Mouse (Mus musculus) heart, postnatal 10 days (tissue): ENCODE data around the gene Zbtb32. TPM values are rescaled to one million over a fixed set of nuclear protein-coding genes. Genes with fewer than 3 reads are reported as not detected.

ENCODE experiments used
- DNase-seq, 2 experiments: peaks; one replicate each; pipeline ENCODE4 v3.0.0; 2021
- intact Hi-C: fragments of 180-260 bp; cut with DNase I; formaldehyde crosslinking; loops from one replicate; pipeline ENCODE4 v1.15.1; 2025
- microRNA-seq, 2 experiments: library from miRNA; unstranded; fragments of <30 nt; microRNA quantifications; one replicate each; pipeline ENCODE4 v1.2.0; 2022
- total RNA-seq, 2 experiments: library from RNA; stranded (reverse); gene quantifications; 2 replicates each; pipeline ENCODE4 v1.2.3; 2021

The Zbtb32 gene
- total RNA-seq, 2 experiments from 2014 or later, result not detected

DNA sequence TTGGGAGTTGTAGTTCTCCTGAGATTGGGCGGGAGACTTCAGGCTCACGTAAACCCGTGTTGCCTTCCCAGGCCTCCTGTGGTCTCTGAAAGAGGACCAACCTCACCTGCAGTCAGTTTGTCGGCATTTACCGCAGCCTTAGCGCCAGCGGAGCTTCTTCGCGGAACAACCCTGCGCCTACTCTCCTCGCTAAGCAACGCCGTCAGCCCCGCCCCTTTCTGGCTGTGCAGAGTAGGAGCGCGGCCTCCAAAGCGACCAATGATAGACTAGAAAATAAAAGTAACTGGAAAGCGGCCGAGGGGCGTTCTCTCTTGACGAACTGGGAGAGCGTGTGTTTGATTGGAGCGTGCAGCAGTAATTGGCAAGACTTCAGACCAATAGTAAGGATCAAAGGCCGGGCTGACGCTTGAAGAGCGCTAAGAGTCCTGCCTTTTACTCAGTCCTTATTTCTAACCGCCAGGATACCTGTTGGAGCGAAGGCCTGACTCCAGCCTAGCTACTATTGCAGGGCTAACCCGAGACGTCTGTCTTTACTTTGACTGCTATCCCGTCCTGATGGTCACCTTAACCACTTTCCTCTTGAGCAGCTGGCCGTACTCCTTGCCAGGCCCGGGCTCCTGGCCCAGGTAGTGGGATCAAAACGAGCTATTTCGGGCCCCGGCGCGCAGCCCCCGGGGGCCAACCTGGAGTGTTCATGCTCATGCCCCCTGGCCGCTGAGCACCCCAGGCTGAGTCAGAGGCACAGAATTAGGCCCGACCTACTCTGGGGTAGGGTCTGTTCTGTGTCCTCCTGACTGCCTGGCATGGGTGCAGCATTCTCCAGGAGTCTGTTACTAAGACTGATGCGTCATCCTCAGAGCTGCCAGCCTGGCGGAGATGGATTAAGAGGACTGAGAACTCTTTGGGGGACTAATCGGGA is 46.3 kb downstream of the Zbtb32 start, which contains the start of the genes Hspb6 and Proser3:
Hspb6 (plus strand) TSS at position 77 of the 919 bp plus-strand sequence.
Proser3 (minus strand) TSS at position 198 of the 919 bp plus-strand sequence.
- DNase-seq, result peak; percentile 99
- intact Hi-C loops, result loop anchor here (5.0 kb wide), 1 partner anchor 180 kb away; no protein-coding TSS in a partner anchor

DNA sequence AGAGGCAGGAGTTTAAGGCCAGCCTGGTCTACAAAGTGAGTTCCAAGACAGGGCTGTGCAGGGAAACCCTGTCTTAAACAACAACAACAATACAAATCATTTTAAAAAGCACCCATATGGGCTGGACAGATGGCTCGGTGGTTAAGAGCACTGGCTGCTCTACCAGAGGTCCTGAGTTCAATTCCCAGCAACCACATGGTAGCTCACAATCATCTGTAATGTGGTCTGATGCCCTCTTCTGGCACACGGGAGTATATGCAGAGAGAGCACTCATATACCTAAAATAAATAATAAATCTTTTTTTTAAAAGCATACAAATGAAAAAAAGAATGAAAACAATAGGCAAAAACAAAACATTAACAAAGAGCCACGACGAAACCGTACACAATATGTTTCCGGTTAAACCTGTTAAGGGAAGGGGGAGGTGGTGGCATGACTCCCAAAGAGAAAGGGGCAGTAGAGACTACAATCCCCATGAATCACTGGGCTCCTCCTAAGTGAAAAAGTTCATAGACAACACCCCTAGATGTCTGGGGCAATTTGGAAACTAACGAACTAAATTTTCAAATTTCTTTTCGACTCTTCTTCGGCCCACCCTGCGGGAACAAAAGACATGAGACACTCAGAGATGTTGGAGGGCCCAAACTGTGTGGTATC is 47.1 kb downstream of the Zbtb32 start:
- intact Hi-C loops, result loop anchor here (2.0 to 5.0 kb wide), 2 partner anchors 61 to 179 kb away; no protein-coding TSS in a partner anchor
- no peak for DNase-seq

DNA sequence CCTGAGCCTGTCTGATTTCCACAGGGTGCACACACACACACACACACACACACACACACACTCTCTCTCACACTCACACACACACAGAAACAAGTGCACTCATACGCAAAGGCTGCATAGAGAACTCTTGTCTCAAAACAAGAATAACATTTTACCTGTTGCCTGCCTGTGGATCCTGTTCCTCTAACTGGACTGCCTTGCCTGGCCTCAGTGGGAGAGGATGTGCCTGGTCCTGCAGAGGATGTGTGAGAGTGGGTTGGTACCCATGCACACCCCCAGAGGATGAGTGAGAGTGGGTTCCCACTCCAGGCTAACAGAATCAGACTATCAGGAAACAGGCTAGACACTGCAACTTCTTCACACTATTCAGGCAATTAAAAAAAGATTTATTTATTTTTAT is 48.1 kb downstream of the Zbtb32 start:
- no peak for DNase-seq
- intact Hi-C loops, result loop anchor here (2.0 to 5.0 kb wide), 2 partner anchors 60 to 178 kb away; no protein-coding TSS in a partner anchor

DNA sequence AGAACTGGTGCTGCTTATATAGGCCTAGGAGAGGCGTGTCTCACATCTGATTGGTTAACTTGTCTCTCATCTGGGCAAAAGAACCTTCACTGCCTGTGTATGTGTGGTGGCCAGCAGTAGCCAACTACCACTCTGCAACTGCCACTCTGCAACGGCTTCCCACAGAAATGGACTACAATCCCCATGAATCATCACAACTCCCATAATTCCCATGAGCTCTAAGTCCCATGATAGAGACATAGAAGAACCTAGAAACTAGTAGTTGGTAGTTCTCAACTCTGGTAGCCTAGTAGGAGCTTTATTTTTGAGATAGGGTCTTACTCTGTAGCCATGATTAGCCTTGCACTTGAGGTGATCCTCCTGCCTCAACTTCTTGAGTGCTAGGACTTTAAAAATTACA is 48.8 kb downstream of the Zbtb32 start:
- intact Hi-C loops, result loop anchor here (2.0 to 5.0 kb wide), 2 partner anchors 59 to 178 kb away; no protein-coding TSS in a partner anchor
- DNase-seq, result no peak

DNA sequence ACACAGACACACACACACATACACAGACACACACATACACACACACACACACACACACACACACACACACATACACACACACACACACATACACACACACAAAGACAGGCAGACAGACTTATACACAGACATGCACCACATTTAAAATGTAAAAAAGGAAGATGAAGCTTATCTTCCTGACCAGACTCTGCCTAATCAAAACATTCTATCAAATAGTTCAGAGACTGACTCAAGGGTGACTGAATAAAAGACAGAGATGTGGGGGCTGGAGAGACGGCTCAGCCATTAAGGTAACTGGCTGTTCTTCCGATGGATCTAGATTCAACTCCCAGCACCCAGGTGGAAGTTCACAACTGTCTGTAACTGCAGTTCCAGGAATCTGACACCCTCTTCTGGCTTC is 54.4 kb downstream of the Zbtb32 start:
- intact Hi-C loops, result no loop called here
- no peak for DNase-seq

DNA sequence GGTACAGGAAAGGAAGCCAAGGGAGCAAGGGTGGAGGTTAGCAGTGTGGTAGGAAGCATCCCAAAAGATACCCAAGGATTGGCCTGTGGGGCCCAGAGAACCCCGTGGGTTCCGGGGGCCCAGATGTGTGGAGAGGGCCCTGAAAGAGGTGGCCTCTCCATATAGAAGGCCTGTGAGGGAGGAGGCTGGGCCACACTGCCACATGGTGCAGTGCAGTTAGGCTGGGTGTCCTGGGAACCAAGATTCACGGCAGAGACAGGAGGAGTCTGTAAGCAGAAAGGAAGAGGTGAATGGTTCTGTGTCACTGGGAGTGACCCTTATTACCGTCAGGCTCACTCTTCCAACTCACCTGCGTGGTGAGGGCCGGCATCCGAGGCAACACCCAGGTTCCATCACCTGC is 58.1 kb downstream of the Zbtb32 start:
- no peak for DNase-seq
- intact Hi-C loops, result no loop called here

Small RNA genes lying within 50 kb of the gene (microRNA-seq; reads per million reads assigned to microRNA genes)
- 0.95 to 2.8 reads per million in 2 experiments for gene Gm38670
- 0 reads per million in 2 experiments for gene Mir3569

Other genes with a start within 250 kb of the Zbtb32 start
- gene Lrfn3, start 236.1 kb downstream of the Zbtb32 start, total RNA-seq, result 1 to 10 TPM; 1.7 TPM
- gene Tyrobp, start 185.1 kb downstream of the Zbtb32 start, total RNA-seq, result 10 to 100 TPM; 12.9 to 16.5 TPM
- 1 to 10 TPM in 1 of 2 experiments, under 1 TPM in 1; 0.92 to 1.8 TPM for gene Hcst, start 179.1 kb downstream of the Zbtb32 start, total RNA-seq
- gene Nfkbid, start 177.2 kb downstream of the Zbtb32 start, total RNA-seq, result under 1 TPM; 0.29 to 0.45 TPM
- gene Aplp1, start 153.4 kb downstream of the Zbtb32 start, total RNA-seq, result 1 to 10 TPM; 4.1 to 6.2 TPM
- under 1 TPM; 0.07 to 0.17 TPM for gene Kirrel2, start 141.2 kb downstream of the Zbtb32 start, total RNA-seq
- gene Nphs1, start 140.6 kb downstream of the Zbtb32 start, total RNA-seq, result not detected
- gene Prodh2, start 105.3 kb downstream of the Zbtb32 start, total RNA-seq, result not detected
- gene Arhgap33, start 63.8 kb downstream of the Zbtb32 start, total RNA-seq, result 1 to 10 TPM; 3.7 to 3.9 TPM
- 100 to 1,000 TPM; 391 to 393 TPM for gene Hspb6, start 46.7 kb downstream of the Zbtb32 start, total RNA-seq
- gene Proser3, start 46.6 kb downstream of the Zbtb32 start, total RNA-seq, result 1 to 10 TPM; 2.7 to 4.8 TPM
- gene Lin37, start 39.1 kb downstream of the Zbtb32 start, total RNA-seq, result 10 to 100 TPM; 15.0 to 23.6 TPM
- gene U2af1l4, start 35.6 kb downstream of the Zbtb32 start, total RNA-seq, result 10 to 100 TPM; 67.4 to 78.2 TPM
- gene Gm49396, start 35.6 kb downstream of the Zbtb32 start, total RNA-seq, result 1 to 10 TPM; 1.7 to 1.8 TPM
- gene Psenen, start 35.3 kb downstream of the Zbtb32 start, total RNA-seq, result 10 to 100 TPM; 78.2 to 80.1 TPM
- 1 to 10 TPM; 1.6 to 2.0 TPM for gene Igflr1, start 33.5 kb downstream of the Zbtb32 start, total RNA-seq
- 10 to 100 TPM; 25.8 to 30.2 TPM for gene Kmt2b, start 10.2 kb downstream of the Zbtb32 start, total RNA-seq
- gene Upk1a, start 13.9 kb upstream of the Zbtb32 start, total RNA-seq, result under 1 TPM; 0.42 to 0.48 TPM
- 1,000 to 10,000 TPM; 4,137 to 4,381 TPM for gene Cox6b1, start 27.2 kb upstream of the Zbtb32 start, total RNA-seq
- not detected for gene Etv2, start 36.9 kb upstream of the Zbtb32 start, total RNA-seq
- gene Rbm42, start 51.4 kb upstream of the Zbtb32 start, total RNA-seq, result 10 to 100 TPM; 58.8 to 60.3 TPM
- 1 to 10 TPM; 6.7 to 7.7 TPM for gene Haus5, start 66.1 kb upstream of the Zbtb32 start, total RNA-seq
- under 1 TPM in 1 of 2 experiments, not detected in 1; 0.67 TPM for gene Pmis2, start 72.7 kb upstream of the Zbtb32 start, total RNA-seq
- gene 2200002J24Rik, start 100.0 kb upstream of the Zbtb32 start, total RNA-seq, result not detected
- gene Atp4a, start 113.3 kb upstream of the Zbtb32 start, total RNA-seq, result under 1 TPM in 1 of 2 experiments, not detected in 1; 0.12 TPM
- 100 to 1,000 TPM; 229 to 244 TPM for gene Tmem147, start 130.6 kb upstream of the Zbtb32 start, total RNA-seq
- not detected for gene Gapdhs, start 144.8 kb upstream of the Zbtb32 start, total RNA-seq
- gene Sbsn, start 152.6 kb upstream of the Zbtb32 start, total RNA-seq, result 1 to 10 TPM; 4.5 to 4.8 TPM
- gene Dmkn, start 164.8 kb upstream of the Zbtb32 start, total RNA-seq, result 1 to 10 TPM; 5.8 to 8.1 TPM
- not detected for gene Krtdap, start 189.0 kb upstream of the Zbtb32 start, total RNA-seq
- gene Ffar2, start 224.9 kb upstream of the Zbtb32 start, total RNA-seq, result under 1 TPM; 0.35 to 0.57 TPM